Mouse (Mus musculus) frontal cortex, adult 2 months (tissue): Measurements from ENCODE around the gene D10Jhu81e. TPM values are rescaled to one million over a fixed set of nuclear protein-coding genes. Genes with fewer than 3 reads are reported as not detected.
"Not testable (repeated sequence)": the region's sequence is repeated elsewhere in the genome, so short reads cannot be mapped to it uniquely, and the experiment has no call there.

ENCODE experiments used
- DNase-seq, 2 experiments: peaks; one replicate each; pipeline ENCODE4 v3.0.0; 2022; ENCODE audit warnings: low spot score in 1 of 2; ENCODE audit errors: extremely low spot score in 1 of 2
- polyA plus RNA-seq: library from polyadenylated mRNA; depleted of rRNA; stranded (reverse); fragments of >200 nt; gene quantifications from 2 replicates; pipeline ENCODE4 v1.2.3, GENCODE M21; 2012; rRNA removed

The D10Jhu81e gene
- polyA plus RNA-seq, 1 experiment, result 117 TPM

GRCm38 (mm10) chr10:78134975-78135798, 34.4 kb downstream of the D10Jhu81e start:
- DNase-seq, result no peak

GRCm38 (mm10) chr10:78134400-78134799, 35.2 kb downstream of the D10Jhu81e start:
- DNase-seq, result no peak

- DNase-seq, result no peak
Observed at GRCm38 (mm10) chr10:78129998-78130397, 39.6 kb downstream of the D10Jhu81e start.

- DNase-seq, result no peak
Observed at GRCm38 (mm10) chr10:78129423-78129822, 40.2 kb downstream of the D10Jhu81e start.

GRCm38 (mm10) chr10:78128647-78129046, 40.9 kb downstream of the D10Jhu81e start:
- no peak for DNase-seq

- DNase-seq, result no peak
Observed at GRCm38 (mm10) chr10:78127931-78128330, 41.7 kb downstream of the D10Jhu81e start.

- no peak for DNase-seq
Observed at GRCm38 (mm10) chr10:78127046-78127870, 42.3 kb downstream of the D10Jhu81e start.

- DNase-seq, result no peak
Observed at GRCm38 (mm10) chr10:78126311-78126710, 43.3 kb downstream of the D10Jhu81e start.

- not testable (repeated sequence) for DNase-seq
Observed at GRCm38 (mm10) chr10:78125061-78125460, 44.5 kb downstream of the D10Jhu81e start.

GRCm38 (mm10) chr10:78124137-78124536, 45.4 kb downstream of the D10Jhu81e start:
- DNase-seq, result not testable (repeated sequence)

GRCm38 (mm10) chr10:78119422-78119821, 50.2 kb downstream of the D10Jhu81e start:
- DNase-seq, result no peak

GRCm38 (mm10) chr10:78115153-78115552, 54.4 kb downstream of the D10Jhu81e start:
- DNase-seq, result peak in 1 of 2 experiments; percentile 30

GRCm38 (mm10) chr10:78114521-78115092, 55.0 kb downstream of the D10Jhu81e start:
- no peak for DNase-seq

Other genes with a start within 250 kb of the D10Jhu81e start
- gene Trpm2, start 199.2 kb downstream of the D10Jhu81e start, polyA plus RNA-seq, result 22.5 and 28.3 TPM in 2 replicates
- 66.6 and 82.8 TPM in 2 replicates for gene 1810043G02Rik, start 191.3 kb downstream of the D10Jhu81e start, polyA plus RNA-seq
- gene Pfkl, start 159.7 kb downstream of the D10Jhu81e start, polyA plus RNA-seq, result 164 and 180 TPM in 2 replicates
- 0.34 and 0.52 TPM in 2 replicates for gene Dnmt3l, start 127.8 kb downstream of the D10Jhu81e start, polyA plus RNA-seq
- gene Aire, start 126.2 kb downstream of the D10Jhu81e start, polyA plus RNA-seq, result 0.13 and 0.30 TPM in 2 replicates
- gene Icosl, start 100.5 kb downstream of the D10Jhu81e start, polyA plus RNA-seq, result 2.6 and 2.9 TPM in 2 replicates
- 16.8 and 18.0 TPM in 2 replicates for gene Pwp2, start 15.4 kb upstream of the D10Jhu81e start, polyA plus RNA-seq
- gene Trappc10, start 74.9 kb upstream of the D10Jhu81e start, polyA plus RNA-seq, result 53.7 and 63.0 TPM in 2 replicates
- gene Agpat3, start 182.7 kb upstream of the D10Jhu81e start, polyA plus RNA-seq, result 218 and 220 TPM in 2 replicates
- gene Rrp1, start 243.3 kb upstream of the D10Jhu81e start, polyA plus RNA-seq, result 699 and 728 TPM in 2 replicates